ENCODE assay signal across 9 mouse cellular contexts in genomic region chr16:44691561-44692141, GRCm38 (mm10). TPM values are rescaled to one million over a fixed set of nuclear protein-coding genes. Genes with fewer than 3 reads are reported as not detected.
DNase-seq lines count a peak whose midpoint lies in the region; ATAC-seq lines count a peak whose summit lies in the region.
"Had no signal": no experiment of that assay in that cellular context is flagged by ENCODE, and none has a peak within 500 bp of the region (broad histone marks: within the 10 kb centered on the region; RNA-seq: fewer than 3 reads in every experiment).

No protein-coding gene starts in this region.

- no peaks in the 10 kb centered on the region for H3K9me3 ChIP-seq in forebrain, embryonic 12.5 days
- no peaks in the 10 kb centered on the region for H3K9me3 ChIP-seq in heart, embryonic 11.5 days (replicated peaks; ENCODE audit: control insufficient read depth, low read length)
- no peaks in the 10 kb centered on the region for H3K9me3 ChIP-seq in kidney, embryonic 16.5 days (ENCODE audit: low read length)
- H3K9me3 ChIP-seq in limb, embryonic 13.5 days = no peaks in the 10 kb centered on the region
- H3K9me3 ChIP-seq: liver, embryonic 15.5 days had no signal

- no peaks in the 10 kb centered on the region for H3K27me3 ChIP-seq in forebrain, embryonic 12.5 days
- no peaks in the 10 kb centered on the region for H3K27me3 ChIP-seq in heart, embryonic 11.5 days (ENCODE audit: control insufficient read depth, insufficient read depth, low read length)
- H3K27me3 ChIP-seq in kidney, embryonic 16.5 days (ENCODE audit: insufficient read depth, low read length) = no peaks in the 10 kb centered on the region
- no peaks in the 10 kb centered on the region for H3K27me3 ChIP-seq in limb, embryonic 13.5 days

- H3K36me3 ChIP-seq in forebrain, embryonic 12.5 days (replicated peaks) = no peaks in the 10 kb centered on the region
- H3K36me3 ChIP-seq in heart, embryonic 11.5 days (ENCODE audit: control insufficient read depth, insufficient read depth, low read length) = no peaks in the 10 kb centered on the region
- H3K36me3 ChIP-seq in kidney, embryonic 16.5 days (ENCODE audit: insufficient read depth, low read length) = no peaks in the 10 kb centered on the region
- no peaks in the 10 kb centered on the region for H3K36me3 ChIP-seq in limb, embryonic 13.5 days
- H3K36me3 ChIP-seq: liver, embryonic 15.5 days had no signal

- DNase-seq in 416B (ENCODE audit: low read depth) = peak; percentile 85
- peak; percentile 58 to 63 for DNase-seq in adrenal gland, adult 18-20 months (ENCODE audit: low spot score in 2 of 2)
- DNase-seq in right cerebral cortex, adult 18-20 months = peak; percentile 69
- DNase-seq in embryo, embryonic 10.5 days (ENCODE audit: low spot score) = no peak

- no peak overlapping the region for H3K4me2 ChIP-seq in forebrain, embryonic 12.5 days
- H3K4me2 ChIP-seq in heart, embryonic 11.5 days = 0 out of 2 replicates have a peak overlapping the region, but pooled peaks have one; percentile 34
- H3K4me2 ChIP-seq in kidney, embryonic 16.5 days (replicated peaks; ENCODE audit: low read depth, low read length) = no peak overlapping the region
- H3K4me2 ChIP-seq in limb, embryonic 13.5 days (replicated peaks) = no peak overlapping the region; the same call in 1 of the 2 replicates
- H3K4me2 ChIP-seq: liver, embryonic 15.5 days had no signal

- H3K27ac ChIP-seq in forebrain, embryonic 12.5 days = peak overlapping the region; percentile 27; the same call in 1 of the 2 replicates
- no peak overlapping the region for H3K27ac ChIP-seq in heart, embryonic 11.5 days (ENCODE audit: low read depth, low read length)
- peak overlapping the region; percentile 62 for H3K27ac ChIP-seq in kidney, embryonic 16.5 days (ENCODE audit: low read length)
- peak overlapping the region; percentile 39; the same call in 1 of the 2 replicates for H3K27ac ChIP-seq in limb, embryonic 13.5 days
- H3K27ac ChIP-seq: liver, embryonic 15.5 days had no signal

- ATAC-seq in forebrain, embryonic 12.5 days (ENCODE audit: low FRiP score) = no peak
- no peak for ATAC-seq in heart, embryonic 11.5 days (replicated peaks; ENCODE audit: insufficient number of reproducible peaks, low FRiP score, low TSS enrichment)
- ATAC-seq in kidney, embryonic 16.5 days (ENCODE audit: low FRiP score, low TSS enrichment) = no peak
- no peak for ATAC-seq in limb, embryonic 13.5 days (ENCODE audit: low FRiP score, low read depth)

- H3K4me1 ChIP-seq in forebrain, embryonic 12.5 days = peaks cover 40% of the 10 kb centered on the region
- H3K4me1 ChIP-seq in heart, embryonic 11.5 days (ENCODE audit: control insufficient read depth, insufficient read depth, low read length) = peaks cover 8% of the 10 kb centered on the region; the same call in 1 of the 2 replicates
- peaks cover 37% of the 10 kb centered on the region for H3K4me1 ChIP-seq in kidney, embryonic 16.5 days (ENCODE audit: insufficient read depth, low read length)
- peaks cover 62% of the 10 kb centered on the region for H3K4me1 ChIP-seq in limb, embryonic 13.5 days
- H3K4me1 ChIP-seq: liver, embryonic 15.5 days had no signal

- no peak overlapping the region for H3K9ac ChIP-seq in forebrain, embryonic 12.5 days
- no peak overlapping the region for H3K9ac ChIP-seq in heart, embryonic 11.5 days (ENCODE audit: low read depth, low read length)
- no peak overlapping the region for H3K9ac ChIP-seq in kidney, embryonic 16.5 days (replicated peaks; ENCODE audit: low read length)
- no peak overlapping the region for H3K9ac ChIP-seq in limb, embryonic 13.5 days
- H3K9ac ChIP-seq: liver, embryonic 15.5 days had no signal

- 69% methylated on average over 17 of the region's 17 CpGs for WGBS in forebrain, embryonic 12.5 days
- 41% methylated on average over 17 of the region's 17 CpGs for WGBS in heart, embryonic 11.5 days (ENCODE audit: insufficient replicate concordance)
- 64% methylated on average over 17 of the region's 17 CpGs for WGBS in kidney, embryonic 16.5 days
- 57% methylated on average over 17 of the region's 17 CpGs for WGBS in limb, embryonic 13.5 days

- H3K4me3 ChIP-seq in forebrain, embryonic 12.5 days (replicated peaks) = no peak overlapping the region
- no peak overlapping the region for H3K4me3 ChIP-seq in heart, embryonic 11.5 days (ENCODE audit: low read depth, low read length)
- no peak overlapping the region for H3K4me3 ChIP-seq in kidney, embryonic 16.5 days (ENCODE audit: low read length)
- no peak overlapping the region for H3K4me3 ChIP-seq in limb, embryonic 13.5 days
- H3K4me3 ChIP-seq: liver, embryonic 15.5 days had no signal

RNA-seq across cellular contexts. Expression of gene Nepro, which starts 32.5 kb away (rescaled TPM):
- total RNA-seq in adrenal gland, adult 18-20 months (2021) = 10 to 100 TPM; 12.6 to 14.8 TPM
- polyA plus RNA-seq in forebrain, embryonic 12.5 days (2016; fragmentation: Nextera tagmentation; extraction: Ambion mirVana) = 9.9 and 10.4 TPM in 2 replicates
- polyA plus RNA-seq in heart, embryonic 11.5 days (2014; fragmentation: Nextera tagmentation; extraction: Ambion mirVana) = 7.0 and 7.4 TPM in 2 replicates
- 8.6 and 9.5 TPM in 2 replicates for polyA plus RNA-seq in kidney, embryonic 16.5 days (2015; fragmentation: Nextera tagmentation; extraction: Ambion mirVana)
- 10.2 and 11.0 TPM in 2 replicates for polyA plus RNA-seq in limb, embryonic 13.5 days (2015; fragmentation: Nextera tagmentation; extraction: Ambion mirVana)

RNA-seq across cellular contexts. Expression of gene Gtpbp8, which starts 54.5 kb away (rescaled TPM):
- total RNA-seq in adrenal gland, adult 18-20 months (2021) = 10 to 100 TPM; 12.1 to 16.1 TPM
- polyA plus RNA-seq in forebrain, embryonic 12.5 days (2016; fragmentation: Nextera tagmentation; extraction: Ambion mirVana) = 33.1 and 36.8 TPM in 2 replicates
- polyA plus RNA-seq in heart, embryonic 11.5 days (2014; fragmentation: Nextera tagmentation; extraction: Ambion mirVana) = 22.2 and 24.8 TPM in 2 replicates
- polyA plus RNA-seq in kidney, embryonic 16.5 days (2015; fragmentation: Nextera tagmentation; extraction: Ambion mirVana) = 28.9 and 29.1 TPM in 2 replicates
- polyA plus RNA-seq in limb, embryonic 13.5 days (2015; fragmentation: Nextera tagmentation; extraction: Ambion mirVana) = 28.4 and 28.6 TPM in 2 replicates
